Mouse (Mus musculus): Measurements from ENCODE around the gene Ntrk2.

GRCm38 (mm10) chr13:58960321-58960720 lies 154.0 kb downstream of the Ntrk2 start:
- TF ChIP-seq CTCF (IDR thresholded peaks at IDR 0.05; ENCODE audit: control insufficient read depth, insufficient read depth, low read length) (no peak), POLR2A (IDR thresholded peaks at IDR 0.05; ENCODE audit: borderline replicate concordance, control insufficient read depth, low read depth, low read length) (no peak)
